Mouse (Mus musculus): ENCODE results near the gene Sh3glb1.

Gene Sh3glb1

GRCm38 (mm10) chr3:144669944-144670874, 49.9 kb downstream of the Sh3glb1 start:
- DNase-seq (ENCODE audit: low spot score) = no peak

- no peak for DNase-seq (ENCODE audit: low spot score)
Measured at GRCm38 (mm10) chr3:144669457-144669864, 50.7 kb downstream of the Sh3glb1 start.

GRCm38 (mm10) chr3:144668949-144669348, 51.2 kb downstream of the Sh3glb1 start:
- no peak for DNase-seq (ENCODE audit: low spot score)

- no peak for DNase-seq (ENCODE audit: low spot score)
Measured at GRCm38 (mm10) chr3:144668039-144668438, 52.1 kb downstream of the Sh3glb1 start.

GRCm38 (mm10) chr3:144664363-144665299, 55.5 kb downstream of the Sh3glb1 start:
- peak; percentile 47 for DNase-seq (ENCODE audit: low spot score)

- DNase-seq (ENCODE audit: low spot score) = no peak
Measured at GRCm38 (mm10) chr3:144663415-144664093, 56.6 kb downstream of the Sh3glb1 start.

- DNase-seq (ENCODE audit: low spot score) = no peak
Measured at GRCm38 (mm10) chr3:144662215-144662852, 57.8 kb downstream of the Sh3glb1 start.

GRCm38 (mm10) chr3:144661439-144661838, 58.7 kb downstream of the Sh3glb1 start:
- DNase-seq (ENCODE audit: low spot score) = no peak

- no peak for DNase-seq (ENCODE audit: low spot score)
Measured at GRCm38 (mm10) chr3:144644202-144644601, 75.9 kb downstream of the Sh3glb1 start.

- DNase-seq (ENCODE audit: low spot score) = peak; percentile 75
Measured at GRCm38 (mm10) chr3:144643301-144643871, 76.7 kb downstream of the Sh3glb1 start.

GRCm38 (mm10) chr3:144642141-144642540, 78.0 kb downstream of the Sh3glb1 start:
- no peak for DNase-seq (ENCODE audit: low spot score)

GRCm38 (mm10) chr3:144640033-144640432, 80.1 kb downstream of the Sh3glb1 start:
- no peak for DNase-seq (ENCODE audit: low spot score)

GRCm38 (mm10) chr3:144639387-144639786, 80.7 kb downstream of the Sh3glb1 start:
- no peak for DNase-seq (ENCODE audit: low spot score)

- DNase-seq (ENCODE audit: low spot score) = no peak
Measured at GRCm38 (mm10) chr3:144638110-144638509, 82.0 kb downstream of the Sh3glb1 start.

GRCm38 (mm10) chr3:144635236-144635635, 84.9 kb downstream of the Sh3glb1 start:
- no peak for DNase-seq (ENCODE audit: low spot score)
